Mouse (Mus musculus) left cerebral cortex, adult 9 months (tissue): ENCODE measurements around the gene Mrrf.

ENCODE experiments used
- DNase-seq, 2 experiments: peaks; one replicate each; pipeline ENCODE4 v3.0.0; 2022; ENCODE audit warnings: low spot score in 2 of 2

The Mrrf gene

DNA sequence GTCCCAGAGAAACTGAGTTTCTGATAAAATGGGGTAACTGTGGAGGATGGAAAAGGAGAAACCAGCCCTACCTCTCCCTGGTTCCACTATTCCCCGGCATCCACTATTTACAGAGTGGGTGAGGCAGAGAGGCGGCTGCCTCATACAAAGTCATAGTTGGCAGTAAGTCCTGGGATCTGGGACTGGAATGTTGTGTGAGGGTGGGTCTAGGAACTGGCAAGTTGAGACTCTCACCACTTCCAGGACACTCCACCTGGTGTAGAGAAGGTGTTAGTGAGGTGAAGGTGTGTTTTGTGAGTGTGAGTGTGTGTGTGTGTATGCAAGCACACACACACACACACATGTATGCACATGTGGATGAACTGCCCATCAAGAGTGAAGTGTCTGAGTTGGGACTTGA, 64.6 kb downstream of the Mrrf start:
- no peak for DNase-seq

DNA sequence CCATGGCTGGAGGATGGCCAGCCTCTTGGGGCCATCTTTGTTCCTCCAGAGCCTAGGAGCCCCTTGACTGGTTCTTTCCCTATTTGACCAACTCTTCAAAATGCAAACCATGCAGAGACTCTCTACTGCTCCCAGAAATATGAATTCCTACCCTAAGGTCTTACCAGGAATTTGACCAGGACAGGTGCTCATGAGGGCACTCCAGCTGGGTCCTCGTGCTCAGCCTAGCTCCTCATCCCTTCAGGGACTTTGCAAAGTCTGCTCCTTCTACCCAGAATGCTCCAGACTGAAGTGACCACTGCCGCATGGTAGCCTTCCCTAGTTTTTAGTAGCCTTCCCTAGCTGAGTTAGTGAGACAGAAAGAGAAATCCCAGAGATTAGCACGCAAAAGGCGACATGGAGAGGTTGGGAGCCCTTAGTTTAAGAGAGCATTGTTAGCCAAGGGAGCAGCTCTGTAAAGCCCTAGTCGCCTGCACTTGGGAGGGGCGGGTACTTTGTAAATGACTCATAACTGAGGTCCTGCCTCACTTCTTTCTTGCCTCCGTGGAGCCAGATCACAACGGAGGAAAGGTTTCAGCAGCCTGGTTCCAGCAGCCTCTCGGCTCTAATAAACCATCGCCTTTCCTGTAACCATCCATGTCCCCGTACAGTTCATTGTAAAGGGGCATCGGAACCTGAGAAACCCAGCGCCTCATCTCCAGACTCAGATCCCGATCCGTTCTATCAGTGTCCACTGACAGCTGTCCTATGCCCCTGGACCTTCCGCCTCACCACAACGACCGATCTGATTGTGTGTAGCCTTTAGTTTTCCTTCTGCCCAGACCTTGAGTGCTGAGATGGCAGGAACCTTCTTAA, 65.8 kb downstream of the Mrrf start:
- no peak for DNase-seq

- no peak for DNase-seq
These were observed 66.4 kb downstream of the Mrrf start for GRCm38 (mm10) chr2:36202611-36202880.

- peak in 1 of 2 experiments; percentile 58 for DNase-seq
These were observed 67.0 kb downstream of the Mrrf start for GRCm38 (mm10) chr2:36203011-36203825.

DNA sequence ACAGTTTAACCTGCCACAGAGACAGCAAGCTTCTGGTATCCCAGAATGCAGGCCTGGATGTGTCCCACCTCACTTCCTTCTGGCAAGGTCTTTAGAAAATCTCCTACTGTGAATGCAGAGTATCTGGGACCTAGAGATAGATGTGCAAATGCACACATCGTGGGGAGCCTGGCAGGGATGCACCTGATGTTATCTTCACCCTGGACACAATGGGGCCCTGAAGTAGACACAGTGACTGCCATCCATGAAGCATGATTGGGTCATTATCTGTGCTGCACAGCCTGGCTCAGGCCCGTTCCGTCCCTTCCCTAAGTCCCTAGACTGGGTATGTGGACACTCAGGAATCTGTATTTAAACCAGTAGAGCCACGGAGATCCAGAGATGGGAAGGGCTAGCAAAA, 68.4 kb downstream of the Mrrf start:
- DNase-seq = no peak

GRCm38 (mm10) chr2:36207071-36207470, 70.9 kb downstream of the Mrrf start:
- no peak for DNase-seq

- DNase-seq = no peak
These were observed 74.6 kb downstream of the Mrrf start for GRCm38 (mm10) chr2:36210796-36211195.

GRCm38 (mm10) chr2:36211785-36212184, 75.6 kb downstream of the Mrrf start:
- no peak for DNase-seq

- DNase-seq = no peak
These were observed 76.9 kb downstream of the Mrrf start for GRCm38 (mm10) chr2:36213108-36213507.

DNA sequence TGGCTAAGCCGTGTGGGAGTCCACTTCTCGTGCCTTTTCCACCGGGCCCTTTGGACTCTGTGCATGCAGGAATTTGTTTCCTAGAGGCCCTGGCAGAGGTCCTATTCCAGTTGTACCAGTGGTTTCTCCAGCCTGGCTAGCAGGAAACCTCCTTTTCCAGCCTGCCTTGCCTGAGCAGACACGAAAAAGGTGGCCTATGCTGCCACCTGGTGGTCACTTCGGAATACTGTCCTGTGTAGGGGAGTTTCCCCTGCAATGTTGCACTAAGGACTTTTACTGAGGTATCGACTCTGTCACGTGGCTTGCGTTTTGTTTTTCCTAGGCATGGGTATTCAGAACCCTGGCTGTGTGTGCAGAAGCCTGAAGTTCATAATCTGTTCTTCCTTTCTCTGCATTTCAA, 77.8 kb downstream of the Mrrf start:
- DNase-seq = peak; percentile 54 to 89

DNA sequence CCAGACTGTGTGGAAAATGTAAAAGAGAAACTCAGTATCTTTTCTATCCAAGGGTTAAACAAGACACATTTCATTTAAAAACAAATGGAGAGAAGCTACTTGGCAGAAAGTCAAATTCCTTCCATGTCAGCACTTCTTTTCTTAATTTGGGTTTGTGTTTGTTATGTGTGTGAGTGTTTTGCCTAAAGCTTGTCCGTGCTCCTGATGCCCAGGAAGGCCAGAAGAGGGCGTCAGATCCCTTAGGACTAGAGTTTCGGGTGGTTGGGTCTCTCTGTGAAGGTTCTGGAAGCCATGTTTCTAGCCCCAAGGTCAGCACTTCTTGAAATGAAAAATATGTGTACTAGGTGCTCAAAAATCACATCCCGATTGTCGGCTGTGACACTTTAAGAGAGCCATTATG, 78.2 kb downstream of the Mrrf start:
- DNase-seq = no peak

- DNase-seq = no peak
These were observed 79.1 kb downstream of the Mrrf start for GRCm38 (mm10) chr2:36215203-36215739.

DNA sequence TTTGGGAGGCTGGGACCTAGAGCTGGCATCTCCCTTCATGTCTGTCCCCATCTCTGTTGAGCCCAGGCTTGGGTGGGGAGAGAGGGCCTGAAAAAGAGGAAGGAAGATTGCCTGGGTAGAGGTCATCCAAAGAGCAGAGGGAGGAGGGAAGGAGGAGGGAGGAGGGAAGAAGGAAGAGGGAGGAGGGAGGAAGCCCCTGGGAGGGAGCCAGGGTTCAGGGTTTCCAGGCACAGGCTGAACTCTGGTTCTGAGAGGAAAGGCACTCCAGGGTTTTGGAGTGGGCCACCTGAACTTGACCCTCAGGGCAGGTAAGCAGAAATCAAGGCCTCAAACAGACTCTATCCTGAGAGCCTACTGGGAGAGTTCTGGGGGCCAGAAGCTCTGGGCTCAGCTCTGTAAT, 80.4 kb downstream of the Mrrf start:
- no peak for DNase-seq

GRCm38 (mm10) chr2:36216953-36217573, 80.9 kb downstream of the Mrrf start:
- no peak for DNase-seq

DNA sequence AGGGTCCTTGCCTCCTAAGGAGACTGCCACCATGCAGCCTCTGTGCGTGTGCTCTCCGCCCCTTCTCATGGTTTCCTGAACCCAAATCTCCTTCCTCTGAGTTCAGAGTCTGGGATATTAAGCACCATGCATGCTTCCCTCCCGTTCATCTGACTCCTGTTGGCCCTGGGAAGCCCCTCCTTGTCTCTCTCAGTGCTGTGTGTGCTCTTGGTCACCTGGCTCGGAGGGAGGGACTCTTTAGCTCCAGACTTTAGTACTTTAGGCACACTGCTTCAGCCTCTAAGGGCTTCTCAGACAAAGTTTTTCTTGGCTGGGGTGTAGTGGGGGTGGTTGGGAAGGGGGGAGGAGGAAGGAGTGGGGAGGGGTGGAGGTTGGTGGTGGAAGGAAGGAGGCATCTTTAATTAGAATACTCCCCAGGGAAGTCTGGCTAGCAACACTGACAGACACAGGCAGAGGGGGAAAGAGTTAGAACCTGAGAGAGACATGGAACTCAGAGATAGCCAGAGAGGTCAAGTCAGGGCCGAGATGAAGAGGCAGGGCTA, 81.6 kb downstream of the Mrrf start:
- no peak for DNase-seq

- DNase-seq = no peak
These were observed 83.9 kb downstream of the Mrrf start for GRCm38 (mm10) chr2:36220106-36220505.

GRCm38 (mm10) chr2:36220891-36221290, 84.7 kb downstream of the Mrrf start:
- DNase-seq = no peak

DNA sequence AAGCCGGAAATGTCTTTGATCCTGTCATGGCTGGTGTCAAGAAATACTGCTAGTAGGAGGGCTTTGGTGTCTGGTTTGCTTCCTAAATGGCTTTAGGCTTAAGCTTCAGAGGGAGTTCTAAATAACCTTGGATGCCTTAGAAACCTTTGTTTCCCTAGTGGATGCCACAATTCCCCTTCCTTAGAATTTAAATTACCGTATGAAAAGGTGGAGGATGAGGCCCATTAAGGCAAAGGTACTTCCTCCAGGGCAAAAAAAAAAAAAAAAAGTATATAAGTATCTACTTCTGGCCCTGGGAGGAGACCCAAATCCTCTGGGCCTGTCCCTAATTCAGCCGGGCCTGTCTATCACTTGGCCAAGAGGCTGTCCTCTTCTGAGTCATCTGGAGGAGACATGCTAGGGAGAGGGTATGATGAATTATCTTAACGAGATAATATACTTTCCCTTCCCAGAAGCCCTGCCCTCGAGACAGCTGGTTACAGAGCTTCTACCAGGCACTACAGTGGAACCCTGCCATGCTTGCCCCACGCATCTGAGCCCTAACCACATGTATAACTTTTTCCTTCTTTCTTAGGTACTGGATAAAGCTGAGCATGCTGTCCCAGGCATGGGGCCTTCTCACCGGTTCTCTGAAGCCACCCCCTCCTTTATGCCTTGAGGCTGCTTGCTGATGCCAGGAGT, 86.1 kb downstream of the Mrrf start:
- DNase-seq = no peak

DNA sequence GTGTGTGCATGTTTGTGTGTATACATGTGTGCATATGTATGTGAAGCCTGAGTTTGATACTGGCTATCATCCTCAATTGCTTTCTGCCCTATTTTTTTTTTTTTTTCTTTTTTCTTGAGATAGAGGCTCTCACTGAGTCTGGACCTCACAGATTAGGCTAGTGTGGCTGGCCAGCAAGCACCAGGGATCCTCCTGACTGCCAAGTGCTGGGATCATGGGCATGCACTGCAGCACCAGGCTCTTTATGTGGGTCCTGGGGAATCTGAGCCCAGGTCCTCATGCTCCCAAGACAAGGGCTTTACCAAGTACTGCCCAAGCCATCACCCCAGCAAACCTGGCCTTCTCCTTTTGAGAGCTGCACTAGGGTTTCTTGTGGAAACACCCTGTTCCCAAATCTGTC, 87.2 kb downstream of the Mrrf start:
- no peak for DNase-seq

- DNase-seq = no peak
These were observed 88.0 kb downstream of the Mrrf start for GRCm38 (mm10) chr2:36224153-36224552.

DNA sequence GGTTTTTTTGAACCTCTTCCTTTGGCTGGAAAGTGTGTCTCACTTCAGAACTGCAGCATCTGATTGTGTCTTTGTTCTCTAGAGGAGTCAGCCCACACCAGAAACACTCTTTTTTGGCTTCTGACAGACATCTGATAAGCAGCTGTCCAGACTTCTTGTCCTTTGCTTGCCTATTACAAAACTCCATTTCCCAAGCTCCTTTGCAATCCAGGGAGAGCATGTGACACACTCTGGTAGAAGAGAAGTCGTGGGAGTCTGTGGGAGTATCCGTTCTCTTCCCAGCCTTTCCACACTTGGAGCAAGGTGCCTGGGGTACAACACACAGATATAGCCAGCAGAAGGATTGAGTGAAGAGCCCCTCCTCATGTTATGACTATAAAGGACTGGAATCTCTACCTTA, 88.4 kb downstream of the Mrrf start:
- no peak for DNase-seq

- peak in 1 of 2 experiments; percentile 38 for DNase-seq
These were observed 94.2 kb downstream of the Mrrf start, which contains the start of gene Ptgs1 for GRCm38 (mm10) chr2:36230366-36230765. Ptgs1 (plus strand) TSS chr2:36230426.
